Mouse (Mus musculus) forebrain, postnatal 0 days (tissue): ENCODE data around the gene Atxn1. TPM values are rescaled to one million over a fixed set of nuclear protein-coding genes. Genes with fewer than 3 reads are reported as not detected.

Source experiments
- ATAC-seq: fragments of 200-750 bp; cut with Nextera tagmentation; 2 replicates; pipeline ENCODE4 v1.8.0; 2017; ENCODE audit warnings: mild to moderate bottlenecking, moderate library complexity
- DNase-seq: peaks from one replicate; pipeline ENCODE4 v3.0.0-alpha.2; 2015
- H3K27ac ChIP-seq: fragments of 300-500 bp; sonication (generic); 2 replicates; pipeline ENCODE4 v1.5.1; 2014; ENCODE audit warnings: low read depth, mild to moderate bottlenecking, antibody characterized with exemption, low read length, moderate library complexity, mixed read lengths
- H3K27me3 ChIP-seq: fragments of 300-500 bp; sonication (generic); 2 replicates; pipeline ENCODE4 v1.6.1; 2014; ENCODE audit warnings: mild to moderate bottlenecking, low read length, mixed read lengths; ENCODE audit not compliant: insufficient read depth
- H3K36me3 ChIP-seq: fragments of 300-500 bp; sonication (generic); 2 replicates; pipeline ENCODE4 v1.6.1; 2014; ENCODE audit warnings: mild to moderate bottlenecking, moderate library complexity; ENCODE audit not compliant: insufficient read depth
- H3K4me1 ChIP-seq: fragments of 300-500 bp; sonication (generic); 2 replicates; pipeline ENCODE4 v1.6.1; 2014; ENCODE audit warnings: antibody characterized with exemption; ENCODE audit not compliant: insufficient read depth
- H3K4me2 ChIP-seq: fragments of 300-500 bp; sonication (generic); 2 replicates; pipeline ENCODE4 v1.6.1; 2014; ENCODE audit warnings: low read depth, mild to moderate bottlenecking, moderate library complexity
- H3K4me3 ChIP-seq: fragments of 300-500 bp; sonication (generic); 2 replicates; pipeline ENCODE4 v1.5.1; 2014; ENCODE audit warnings: low read depth, low read length, mixed read lengths
- H3K9ac ChIP-seq: fragments of 300-500 bp; sonication (generic); 2 replicates; pipeline ENCODE4 v1.6.1; 2014; ENCODE audit warnings: mild to moderate bottlenecking
- H3K9me3 ChIP-seq: fragments of 300-500 bp; sonication (generic); 2 replicates; pipeline ENCODE4 v1.6.1; 2016; ENCODE audit warnings: low read length
- CTCF ChIP-seq: sonication (generic); IDR thresholded peaks from 2 replicates; pipeline ENCODE4 v1.5.1; 2016; ENCODE audit warnings: antibody characterized with exemption, control low read depth, low read depth
- WGBS: fragments of 180-500 bp; shearing (Covaris S2); extraction: QIAGEN DNeasy Blood & Tissue Kit; methylation state at CpG from one replicate; pipeline ENCODE4 v1.1.7; 2014; 5-methylcytosine and 5-hydroxymethylcytosine counted together
- polyA plus RNA-seq: library from polyadenylated mRNA; unstranded; fragments of >200 nt; fragmentation: Nextera tagmentation; extraction: Ambion mirVana; gene quantifications from 2 replicates; pipeline ENCODE4 v1.2.1, GENCODE M21; 2015
- total RNA-seq: library from RNA; depleted of rRNA; stranded (reverse); fragments of >200 nt; gene quantifications from 2 replicates; pipeline ENCODE4 v1.2.3, GENCODE M21; 2014

Atxn1 gene
- total and polyA plus RNA-seq, 2 experiments from 2014 or later, result 13.0 to 32.3 TPM

GRCm38 (mm10) chr13:45850181-45850974, 114.4 kb downstream of the Atxn1 start:
- Histone ChIP-seq H3K36me3 (no peaks in the 10 kb centered on the region), H3K4me3 (no peak overlapping the region), H3K4me1 (no peaks in the 10 kb centered on the region), H3K9ac (no peak overlapping the region), H3K27ac (no peak overlapping the region), H3K9me3 (no peaks in the 10 kb centered on the region), H3K4me2 (no peak overlapping the region), H3K27me3 (no peaks in the 10 kb centered on the region)
- ATAC-seq, result no peak
- 91% methylated on average over 5 of the region's 5 CpGs for WGBS
- no peak for TF ChIP-seq CTCF
- DNase-seq, result no peak

- ATAC-seq, result no peak
- no peak overlapping the region for H3K4me3 ChIP-seq
- DNase-seq, result no peak
- 96% methylated on average over 7 of the region's 7 CpGs for WGBS
- H3K27ac ChIP-seq, result no peak overlapping the region
- no peaks in the 10 kb centered on the region for H3K4me1 ChIP-seq
- H3K27me3 ChIP-seq, result no peaks in the 10 kb centered on the region
- no peak overlapping the region for H3K9ac ChIP-seq
- no peak for TF ChIP-seq CTCF
- no peaks in the 10 kb centered on the region for H3K9me3 ChIP-seq
- no peaks in the 10 kb centered on the region for H3K36me3 ChIP-seq
- no peak overlapping the region for H3K4me2 ChIP-seq
Measured at GRCm38 (mm10) chr13:45849145-45850023, 115.4 kb downstream of the Atxn1 start.

DNA sequence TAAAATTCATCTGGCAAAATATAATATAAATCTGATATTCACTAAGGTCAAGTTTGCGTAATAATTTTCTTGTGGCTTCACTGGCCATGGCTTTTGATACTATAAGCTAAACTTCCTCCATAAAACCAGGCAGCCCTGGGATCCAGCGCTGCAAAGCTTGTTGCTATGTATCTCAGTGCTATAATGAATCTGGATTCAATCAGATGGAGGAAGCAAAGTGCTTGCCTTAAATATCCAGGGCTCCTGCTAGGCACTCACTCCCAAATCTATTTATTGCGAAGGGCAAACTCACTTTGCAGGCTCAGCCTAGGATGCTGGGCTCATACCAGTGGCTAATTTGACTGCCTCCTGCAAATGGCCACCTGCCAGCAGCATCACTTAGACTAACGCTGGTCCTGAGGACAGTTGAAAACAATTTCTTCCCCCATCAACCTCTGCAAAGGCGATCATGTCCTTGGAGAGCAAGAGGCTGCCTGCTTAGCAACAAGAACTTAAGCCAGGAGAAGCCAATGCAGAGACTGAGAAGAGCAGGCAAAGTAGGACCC, 122.2 kb downstream of the Atxn1 start:
- no peaks in the 10 kb centered on the region for H3K27me3 ChIP-seq
- no peak overlapping the region for H3K4me3 ChIP-seq
- H3K4me1 ChIP-seq, result no peaks in the 10 kb centered on the region
- 0 out of 2 replicates have a peak, but pooled peaks cover 4% of the 10 kb centered on the region for H3K36me3 ChIP-seq
- no peak overlapping the region for H3K4me2 ChIP-seq
- WGBS, result 70% methylated on average over 5 of the region's 5 CpGs
- DNase-seq, result no peak
- H3K9me3 ChIP-seq, result no peaks in the 10 kb centered on the region
- H3K9ac ChIP-seq, result no peak overlapping the region
- TF ChIP-seq CTCF, result no peak
- no peak for ATAC-seq
- no peak overlapping the region for H3K27ac ChIP-seq

GRCm38 (mm10) chr13:45839901-45840300, 124.9 kb downstream of the Atxn1 start:
- DNase-seq, result no peak
- WGBS, result 79% methylated on average over 7 of the region's 7 CpGs

DNA sequence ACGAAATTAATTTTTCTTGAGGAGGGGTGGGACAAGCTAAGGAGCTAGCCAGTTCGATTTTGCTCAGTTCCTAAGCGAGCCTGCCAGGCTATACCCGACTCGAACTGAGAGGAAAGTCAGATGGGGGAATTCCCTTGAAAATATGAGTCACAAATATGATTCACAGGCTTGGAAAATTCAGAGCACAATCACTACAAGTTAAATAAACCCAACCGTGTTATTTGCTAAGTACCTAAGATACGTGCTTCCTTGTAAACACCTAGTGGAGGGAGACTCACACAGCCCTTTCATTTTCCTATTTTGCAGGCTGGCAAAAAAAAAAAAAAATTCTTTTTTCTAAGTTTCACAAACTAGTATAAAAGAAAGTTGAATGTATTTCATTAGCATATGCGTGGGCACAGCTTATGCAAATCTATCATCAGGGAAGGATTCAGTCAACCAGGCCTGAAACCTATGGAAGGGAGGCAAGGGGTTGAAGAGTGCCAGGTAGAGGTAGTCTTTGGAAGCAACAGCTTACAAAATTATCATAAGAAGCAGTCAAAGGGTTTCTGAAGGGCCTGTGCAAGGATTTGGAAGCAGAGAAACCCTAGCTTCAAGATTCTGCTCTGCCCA, 127.1 kb downstream of the Atxn1 start:
- no peaks in the 10 kb centered on the region for H3K9me3 ChIP-seq
- H3K27me3 ChIP-seq, result no peaks in the 10 kb centered on the region
- no peak for ATAC-seq
- H3K9ac ChIP-seq, result no peak overlapping the region
- H3K36me3 ChIP-seq, result 0 out of 2 replicates have a peak, but pooled peaks cover 11% of the 10 kb centered on the region
- no peak for TF ChIP-seq CTCF
- no peak overlapping the region for H3K4me3 ChIP-seq
- no peak overlapping the region for H3K27ac ChIP-seq
- no peak for DNase-seq
- H3K4me2 ChIP-seq, result no peak overlapping the region
- WGBS, result 86% methylated on average over 8 of the region's 8 CpGs
- no peaks in the 10 kb centered on the region for H3K4me1 ChIP-seq

More at GRCm38 (mm10) chr13:45839901-45840300, 124.9 kb downstream of the Atxn1 start:
- Histone ChIP-seq H3K4me1 (no peaks in the 10 kb centered on the region), H3K9me3 (no peaks in the 10 kb centered on the region), H3K36me3 (0 out of 2 replicates have a peak, but pooled peaks cover 11% of the 10 kb centered on the region), H3K9ac (no peak overlapping the region), H3K27ac (no peak overlapping the region), H3K4me3 (no peak overlapping the region), H3K4me2 (no peak overlapping the region), H3K27me3 (no peaks in the 10 kb centered on the region)
- TF ChIP-seq CTCF, result no peak
- ATAC-seq, result no peak

GRCm38 (mm10) chr13:45836377-45837054, 128.3 kb downstream of the Atxn1 start:
- no peak for ATAC-seq
- H3K4me3 ChIP-seq, result no peak overlapping the region
- H3K27ac ChIP-seq, result no peak overlapping the region
- H3K9ac ChIP-seq, result no peak overlapping the region
- DNase-seq, result no peak
- H3K4me1 ChIP-seq, result no peaks in the 10 kb centered on the region
- H3K36me3 ChIP-seq, result 0 out of 2 replicates have a peak, but pooled peaks cover 11% of the 10 kb centered on the region
- no peaks in the 10 kb centered on the region for H3K9me3 ChIP-seq
- no peak overlapping the region for H3K4me2 ChIP-seq
- TF ChIP-seq CTCF, result no peak
- no peaks in the 10 kb centered on the region for H3K27me3 ChIP-seq
- WGBS, result 92% methylated on average over 15 of the region's 15 CpGs
